Mouse (Mus musculus) liver, embryonic 14.5 days (tissue): ENCODE measurements around the gene Sftpd. TPM values are rescaled to one million over a fixed set of nuclear protein-coding genes. Genes with fewer than 3 reads are reported as not detected.
A peak's percentile ranks its signal among the peaks of the same experiment; 100 is the strongest.

Experiments
- ATAC-seq: fragments of 200-750 bp; cut with Nextera tagmentation; 2 replicates; pipeline ENCODE4 v1.8.0; 2017; ENCODE audit warnings: moderate number of reproducible peaks, mild to moderate bottlenecking, moderate library complexity; ENCODE audit not compliant: insufficient read depth
- DNase-seq, 3 experiments: peaks; one replicate each; pipeline ENCODE4 v3.0.0-alpha.2; 2012 to 2013; ENCODE audit warnings: low read depth in 3 of 3, low spot score in 3 of 3
- H3K27ac ChIP-seq: fragments of 300-500 bp; sonication (generic); 2 replicates; pipeline ENCODE4 v1.5.1; 2014; ENCODE audit warnings: moderate library complexity, mild to moderate bottlenecking, control low read depth, inconsistent platforms
- H3K27me3 ChIP-seq: fragments of 300-500 bp; sonication (generic); 2 replicates; pipeline ENCODE4 v1.6.1; 2014; ENCODE audit warnings: mild to moderate bottlenecking, low read length, moderate library complexity; ENCODE audit not compliant: control insufficient read depth, insufficient read depth
- H3K36me3 ChIP-seq: fragments of 300-500 bp; sonication (generic); replicated peaks from 2 replicates; pipeline ENCODE4 v1.6.1; 2014; ENCODE audit warnings: low read depth; ENCODE audit not compliant: control insufficient read depth, insufficient read depth
- H3K4me1 ChIP-seq, 2 experiments: fragments of 200-500 bp in 1 of 2; fragments of 300-500 bp in 1 of 2; sonication (generic) in 1 of 2; replicated peaks; 2 replicates each; pipeline ENCODE4 v1.6.1; 2012 to 2014; ENCODE audit warnings: antibody characterized with exemption in 1 of 2, inconsistent platforms in 1 of 2, low read length in 1 of 2; ENCODE audit not compliant: control insufficient read depth in 2 of 2, insufficient read depth in 2 of 2
- H3K4me2 ChIP-seq: fragments of 300-500 bp; sonication (generic); 2 replicates; pipeline ENCODE4 v1.6.1; 2014; ENCODE audit warnings: low read depth, mild to moderate bottlenecking, control low read depth, moderate library complexity
- H3K4me3 ChIP-seq, 2 experiments: fragments of 200-500 bp in 1 of 2; fragments of 300-500 bp in 1 of 2; sonication (generic) in 1 of 2; 2 replicates each; pipeline ENCODE4 v1.5.1; 2012 to 2014; ENCODE audit warnings: low read depth in 2 of 2, low read length in 2 of 2, mild to moderate bottlenecking in 2 of 2, control low read depth in 1 of 2, inconsistent platforms in 1 of 2, moderate library complexity in 1 of 2; ENCODE audit not compliant: insufficient read depth in 1 of 2
- H3K9ac ChIP-seq: fragments of 300-500 bp; sonication (generic); replicated peaks from 2 replicates; pipeline ENCODE4 v1.6.1; 2014; ENCODE audit warnings: mild to moderate bottlenecking, control low read depth, moderate library complexity
- H3K9me3 ChIP-seq: fragments of 300-500 bp; sonication (generic); 2 replicates; pipeline ENCODE4 v1.6.1; 2016; ENCODE audit warnings: low read length, mixed read lengths; ENCODE audit not compliant: control insufficient read depth
- CTCF ChIP-seq: IDR thresholded peaks from 2 replicates; pipeline ENCODE4 v1.5.1; 2016; ENCODE audit warnings: antibody characterized with exemption, low read depth, control low read depth
- EP300 ChIP-seq: IDR thresholded peaks from 2 replicates; pipeline ENCODE4 v1.6.1; 2016; ENCODE audit warnings: antibody characterized with exemption, low read depth
- WGBS: fragments of 180-500 bp; shearing (Covaris S2); extraction: QIAGEN DNeasy Blood & Tissue Kit; methylation state at CpG from one replicate; pipeline ENCODE4 v1.1.7; 2014; ENCODE audit not compliant: insufficient replicate concordance; 5-methylcytosine and 5-hydroxymethylcytosine counted together
- polyA plus RNA-seq, 2 experiments: library from polyadenylated mRNA; depleted of rRNA in 1 of 2; stranded (reverse) in 1 of 2; unstranded in 1 of 2; fragments of >200 nt; fragmentation: Nextera tagmentation in 1 of 2; extraction: Ambion mirVana in 1 of 2; gene quantifications; 2 replicates each; pipeline versions ENCODE4 v1.2.1 to v1.2.3; 2012 to 2014

The Sftpd gene
- polyA plus RNA-seq, 2 experiments = not detected

- ATAC-seq (peak; percentile 63), DNase-seq (peak in 2 of 3 experiments; percentile 5 to 16)
- H3K4me3 ChIP-seq = peak within 1 kb of the TSS; percentile 20 to 45
- peak within 1 kb of the TSS; percentile 49 for H3K4me2 ChIP-seq
- no peaks in the 10 kb centered on the region for H3K36me3 ChIP-seq
- H3K9ac ChIP-seq = no peak within 1 kb of the TSS
- H3K27ac ChIP-seq = no peak within 1 kb of the TSS
- H3K4me1 ChIP-seq = peaks cover 0 to 2% of the 10 kb centered on the region in 2 experiments; a peak in 2 of 4 replicates
- TF ChIP-seq EP300 (no peak), CTCF (no peak)
- H3K9me3 ChIP-seq = no peaks in the 10 kb centered on the region
- H3K27me3 ChIP-seq = no peaks in the 10 kb centered on the region
- WGBS = 57% methylated on average over 7 of the region's 7 CpGs
These were observed 33.6 kb downstream of the Sftpd start, which contains the start of gene Mbl1 for GRCm38 (mm10) chr14:41151220-41151898. Gene Mbl1 (plus strand): TSS chr14:41151458.

GRCm38 (mm10) chr14:41147356-41147755 lies 37.6 kb downstream of the Sftpd start:
- TF ChIP-seq EP300 = no peak
- no peak for TF ChIP-seq CTCF
- WGBS = 58% methylated on average over 2 of the region's 2 CpGs
- Histone ChIP-seq H3K9ac (no peak overlapping the region), H3K36me3 (no peaks in the 10 kb centered on the region), H3K27me3 (no peaks in the 10 kb centered on the region), H3K4me2 (no peak overlapping the region), H3K9me3 (no peaks in the 10 kb centered on the region), H3K4me3 (no peak overlapping the region), H3K27ac (no peak overlapping the region), H3K4me1 (peaks cover 0 to 2% of the 10 kb centered on the region in 2 experiments; a peak in 2 of 4 replicates)
- ATAC-seq (no peak), DNase-seq (no peak)

GRCm38 (mm10) chr14:41146922-41147321 lies 38.0 kb downstream of the Sftpd start:
- TF ChIP-seq EP300 (no peak), CTCF (no peak)
- Histone ChIP-seq H3K4me3 (no peak overlapping the region), H3K9me3 (no peaks in the 10 kb centered on the region), H3K9ac (no peak overlapping the region), H3K36me3 (no peaks in the 10 kb centered on the region), H3K4me1 (peaks cover 0 to 2% of the 10 kb centered on the region in 2 experiments; a peak in 2 of 4 replicates), H3K27ac (no peak overlapping the region), H3K27me3 (no peaks in the 10 kb centered on the region), H3K4me2 (no peak overlapping the region)
- WGBS = 37% methylated on average over 3 of the region's 3 CpGs
- ATAC-seq (no peak), DNase-seq (no peak)

GRCm38 (mm10) chr14:41146035-41146434 lies 38.9 kb downstream of the Sftpd start:
- ATAC-seq = no peak
- no peak overlapping the region for H3K4me3 ChIP-seq
- no peak for DNase-seq
- no peak overlapping the region for H3K9ac ChIP-seq
- H3K27ac ChIP-seq = no peak overlapping the region
- H3K9me3 ChIP-seq = no peaks in the 10 kb centered on the region
- TF ChIP-seq EP300 (no peak), CTCF (no peak)
- no peaks in the 10 kb centered on the region for H3K36me3 ChIP-seq
- H3K4me2 ChIP-seq = no peak overlapping the region
- no peaks in the 10 kb centered on the region for H3K27me3 ChIP-seq
- WGBS = 43% methylated on average over 6 of the region's 6 CpGs
- H3K4me1 ChIP-seq = peaks cover 0 to 2% of the 10 kb centered on the region in 2 experiments; a peak in 2 of 4 replicates

- H3K36me3 ChIP-seq = no peaks in the 10 kb centered on the region
- DNase-seq = no peak
- no peaks in the 10 kb centered on the region for H3K9me3 ChIP-seq
- no peaks in the 10 kb centered on the region for H3K4me1 ChIP-seq
- ATAC-seq = no peak
- WGBS = 40% methylated on average over 1 of the region's 1 CpGs
- no peak overlapping the region for H3K9ac ChIP-seq
- no peak overlapping the region for H3K4me3 ChIP-seq
- TF ChIP-seq CTCF = no peak
- no peak for TF ChIP-seq EP300
- H3K27ac ChIP-seq = no peak overlapping the region
- no peaks in the 10 kb centered on the region for H3K27me3 ChIP-seq
- no peak overlapping the region for H3K4me2 ChIP-seq
These were observed 44.3 kb downstream of the Sftpd start for GRCm38 (mm10) chr14:41140686-41141085.
